Mouse (Mus musculus) thymus, adult 2 months (tissue): ENCODE results near the gene Ccser1. TPM values are rescaled to one million over a fixed set of nuclear protein-coding genes. Genes with fewer than 3 reads are reported as not detected.

Source experiments
- DNase-seq: peaks from one replicate; pipeline ENCODE4 v3.0.0; 2021
- H3K27ac ChIP-seq: fragments of 200-500 bp; 2 replicates; pipeline ENCODE4 v1.5.1; 2012; ENCODE audit warnings: low read length, control low read depth; ENCODE audit not compliant: control insufficient read depth, insufficient read depth
- H3K27me3 ChIP-seq: fragments of 200-500 bp; 2 replicates; pipeline ENCODE4 v1.6.1; 2012; ENCODE audit warnings: mild to moderate bottlenecking, low read length, moderate library complexity, mixed read lengths; ENCODE audit not compliant: control insufficient read depth, insufficient read depth
- H3K36me3 ChIP-seq: fragments of 200-500 bp; 2 replicates; pipeline ENCODE4 v1.6.1; 2012; ENCODE audit warnings: mild to moderate bottlenecking, low read length, moderate library complexity; ENCODE audit not compliant: control insufficient read depth, insufficient read depth
- H3K4me1 ChIP-seq: fragments of 200-500 bp; replicated peaks from 2 replicates; pipeline ENCODE4 v1.6.1; 2012; ENCODE audit warnings: low read length; ENCODE audit not compliant: control insufficient read depth, insufficient read depth
- H3K4me3 ChIP-seq: fragments of 200-500 bp; 2 replicates; pipeline ENCODE4 v1.5.1; 2012; ENCODE audit warnings: mild to moderate bottlenecking, low read length, control low read depth, moderate library complexity; ENCODE audit not compliant: control insufficient read depth, insufficient read depth
- CTCF ChIP-seq: fragments of 200-500 bp; IDR thresholded peaks from 2 replicates; pipeline ENCODE4 v1.5.1; 2012; ENCODE audit warnings: mild to moderate bottlenecking, control low read depth, low read length, moderate library complexity, borderline replicate concordance; ENCODE audit not compliant: control insufficient read depth, poor library complexity, insufficient read depth; ENCODE audit errors: extremely low read depth
- POLR2A ChIP-seq: fragments of 200-500 bp; IDR thresholded peaks from 2 replicates; pipeline ENCODE4 v1.6.1; 2012; ENCODE audit warnings: mild to moderate bottlenecking, low read length, control low read depth, moderate library complexity; ENCODE audit not compliant: control insufficient read depth, poor library complexity, insufficient read depth; ENCODE audit errors: extremely low read depth
- WGBS: fragments of 180-500 bp; shearing (Covaris S2); methylation state at CpG from one replicate; pipeline ENCODE4 v1.1.7; 2018; 5-methylcytosine and 5-hydroxymethylcytosine counted together
- polyA plus RNA-seq: library from polyadenylated mRNA; depleted of rRNA; stranded (reverse); fragments of >200 nt; gene quantifications from 2 replicates; pipeline ENCODE4 v1.2.3, GENCODE M21; 2012

Gene Ccser1
- polyA plus RNA-seq, 1 experiment: 1.6 TPM

DNA sequence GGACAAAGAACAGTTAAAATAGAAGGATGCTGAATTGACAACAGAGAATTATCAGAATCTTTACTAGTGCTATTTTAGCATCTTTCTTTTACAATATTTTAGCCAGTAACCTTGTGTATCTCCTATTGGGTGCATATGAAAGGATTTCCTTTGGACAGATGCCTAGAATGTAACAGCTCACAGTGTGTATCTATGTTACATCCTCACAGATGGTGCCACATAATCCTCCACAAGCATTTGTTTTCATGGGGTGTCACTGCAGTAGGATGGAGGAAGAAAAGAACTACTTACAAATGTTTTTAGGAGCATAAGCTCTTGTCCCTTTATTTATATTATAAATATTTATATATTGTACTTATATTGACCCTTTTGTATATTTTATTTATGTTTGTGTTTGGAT lies 360.6 kb downstream of the Ccser1 start:
- H3K27ac ChIP-seq: no peak overlapping the region
- no peaks in the 10 kb centered on the region for H3K27me3 ChIP-seq
- H3K36me3 ChIP-seq: no peaks in the 10 kb centered on the region
- H3K4me3 ChIP-seq: no peak overlapping the region
- no peak for DNase-seq
- TF ChIP-seq CTCF (no peak), POLR2A (no peak)
- no peaks in the 10 kb centered on the region for H3K4me1 ChIP-seq

DNA sequence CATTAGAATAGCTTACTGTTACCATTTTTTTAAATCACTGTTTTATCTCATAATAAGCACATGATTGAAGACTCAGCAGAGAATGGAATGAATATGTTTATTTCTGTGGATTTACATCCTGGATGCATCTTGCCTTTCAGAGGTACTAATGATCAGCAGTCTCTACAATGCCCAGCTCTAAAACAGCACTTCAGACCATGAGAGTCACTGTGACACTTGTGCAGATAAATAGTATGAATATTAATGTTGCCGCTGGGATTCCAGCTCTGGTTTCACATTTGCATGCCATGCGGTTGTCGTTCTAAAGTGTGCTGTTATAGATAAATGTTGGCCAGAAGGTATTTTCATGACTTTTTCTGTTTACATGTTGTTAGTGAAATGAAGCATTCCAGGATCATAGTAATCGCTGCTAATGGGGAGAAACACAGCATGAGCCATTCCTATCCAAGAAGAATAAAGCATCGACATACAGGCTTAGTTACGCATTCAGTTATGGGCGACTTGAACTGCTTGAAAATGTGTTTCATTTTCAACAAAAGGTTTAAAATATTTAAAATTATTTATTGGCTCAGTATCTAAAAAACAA lies 363.4 kb downstream of the Ccser1 start:
- H3K4me1 ChIP-seq: no peaks in the 10 kb centered on the region
- H3K27ac ChIP-seq: no peak overlapping the region
- no peak for TF ChIP-seq POLR2A
- no peak for TF ChIP-seq CTCF
- DNase-seq: no peak
- no peaks in the 10 kb centered on the region for H3K27me3 ChIP-seq
- WGBS: 93% methylated on average over 7 of the region's 7 CpGs
- no peak overlapping the region for H3K4me3 ChIP-seq
- no peaks in the 10 kb centered on the region for H3K36me3 ChIP-seq

DNA sequence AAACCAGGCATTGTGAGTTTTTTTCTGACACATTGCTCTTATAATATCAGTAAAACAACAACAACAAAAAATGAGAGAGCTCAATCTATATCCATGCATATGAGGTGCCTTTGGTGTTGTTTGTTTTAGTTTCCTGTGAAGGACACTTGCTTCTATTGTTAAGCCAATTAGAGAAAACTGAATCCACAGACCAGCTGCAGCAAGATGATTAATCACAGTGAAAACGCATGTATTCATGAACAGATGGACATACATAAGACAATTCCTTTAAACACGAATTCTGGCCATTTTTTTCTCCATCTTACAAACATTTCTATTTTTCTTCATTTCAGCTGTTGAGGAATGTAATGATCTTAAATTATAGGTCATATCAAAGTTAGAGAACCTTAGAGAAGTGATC lies 387.4 kb downstream of the Ccser1 start:
- no peak overlapping the region for H3K27ac ChIP-seq
- 89% methylated on average over 2 of the region's 2 CpGs for WGBS
- no peak overlapping the region for H3K4me3 ChIP-seq
- H3K36me3 ChIP-seq: no peaks in the 10 kb centered on the region
- H3K27me3 ChIP-seq: no peaks in the 10 kb centered on the region
- TF ChIP-seq POLR2A (no peak), CTCF (no peak)
- H3K4me1 ChIP-seq: no peaks in the 10 kb centered on the region
- no peak for DNase-seq

DNA sequence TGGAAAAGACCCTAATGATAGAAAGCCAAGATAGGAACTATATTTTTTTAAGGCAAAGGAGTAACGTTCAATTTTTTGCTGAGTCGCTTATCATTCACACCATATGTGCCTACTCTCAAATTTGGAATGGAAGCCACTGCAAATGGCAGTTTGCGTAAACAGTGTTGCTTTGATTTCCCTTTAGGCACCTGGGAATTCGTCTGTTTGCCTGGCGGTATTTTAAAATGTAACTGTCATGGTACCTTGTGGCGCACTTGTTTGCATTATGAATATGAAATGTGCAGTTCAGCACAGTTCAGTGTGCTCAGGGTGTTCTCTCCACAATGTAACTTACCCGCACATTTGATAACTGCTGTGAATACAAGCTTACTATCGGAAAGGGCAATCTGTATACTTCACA lies 387.8 kb downstream of the Ccser1 start:
- TF ChIP-seq CTCF (no peak), POLR2A (no peak)
- H3K36me3 ChIP-seq: no peaks in the 10 kb centered on the region

DNA sequence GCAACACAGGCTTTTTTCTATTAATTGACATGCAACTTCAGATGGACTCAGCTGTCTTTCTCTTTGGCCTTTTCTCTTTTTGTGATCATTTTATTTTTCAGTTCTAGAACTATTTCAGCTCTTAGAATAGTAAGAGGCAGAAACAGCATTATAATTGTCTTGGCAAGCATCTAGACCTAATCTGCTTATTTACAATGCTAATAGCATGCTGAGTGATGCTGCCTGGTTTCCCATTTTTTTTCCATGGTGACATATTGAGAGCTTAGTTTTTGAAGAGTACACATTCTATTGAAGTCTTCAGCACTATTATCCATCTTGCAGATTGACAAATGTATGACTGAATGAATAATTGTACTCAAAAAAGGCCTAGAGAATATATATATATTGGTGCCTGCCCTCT lies 401.6 kb downstream of the Ccser1 start:
- no peak overlapping the region for H3K4me3 ChIP-seq
- H3K36me3 ChIP-seq: no peaks in the 10 kb centered on the region
- TF ChIP-seq CTCF (no peak), POLR2A (no peak)
- H3K27me3 ChIP-seq: no peaks in the 10 kb centered on the region
- H3K27ac ChIP-seq: no peak overlapping the region
- no peak for DNase-seq
- H3K4me1 ChIP-seq: no peaks in the 10 kb centered on the region

More for the DNA sequence above, 387.8 kb downstream of the Ccser1 start:
- 94% methylated on average over 8 of the region's 8 CpGs for WGBS
- Histone ChIP-seq H3K4me1 (no peaks in the 10 kb centered on the region), H3K27ac (no peak overlapping the region), H3K27me3 (no peaks in the 10 kb centered on the region), H3K4me3 (no peak overlapping the region)
- DNase-seq: no peak

DNA sequence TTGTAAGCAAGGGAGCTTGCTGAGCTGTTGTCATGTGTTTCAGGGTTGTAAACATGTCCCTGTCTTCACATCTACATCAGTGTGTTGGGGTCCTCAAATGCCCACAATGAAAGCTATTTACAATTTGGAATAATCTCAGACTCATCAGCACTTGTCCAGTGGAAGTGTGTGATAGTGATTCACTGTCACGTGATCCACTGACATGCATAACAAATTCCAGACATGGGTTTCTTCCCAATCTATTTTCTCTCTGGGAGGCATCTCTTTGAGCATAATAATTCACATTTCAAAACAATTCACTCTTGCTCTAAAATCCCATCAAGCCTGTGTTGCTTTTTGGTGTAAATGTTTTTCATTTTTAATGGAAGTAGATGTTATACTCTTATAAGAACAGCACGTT lies 408.9 kb downstream of the Ccser1 start:
- TF ChIP-seq POLR2A: no peak
- no peak for TF ChIP-seq CTCF
- DNase-seq: no peak
- Histone ChIP-seq H3K27me3 (no peaks in the 10 kb centered on the region), H3K4me3 (no peak overlapping the region), H3K36me3 (no peaks in the 10 kb centered on the region), H3K4me1 (no peaks in the 10 kb centered on the region), H3K27ac (no peak overlapping the region)
- 94% methylated on average over 2 of the region's 2 CpGs for WGBS

DNA sequence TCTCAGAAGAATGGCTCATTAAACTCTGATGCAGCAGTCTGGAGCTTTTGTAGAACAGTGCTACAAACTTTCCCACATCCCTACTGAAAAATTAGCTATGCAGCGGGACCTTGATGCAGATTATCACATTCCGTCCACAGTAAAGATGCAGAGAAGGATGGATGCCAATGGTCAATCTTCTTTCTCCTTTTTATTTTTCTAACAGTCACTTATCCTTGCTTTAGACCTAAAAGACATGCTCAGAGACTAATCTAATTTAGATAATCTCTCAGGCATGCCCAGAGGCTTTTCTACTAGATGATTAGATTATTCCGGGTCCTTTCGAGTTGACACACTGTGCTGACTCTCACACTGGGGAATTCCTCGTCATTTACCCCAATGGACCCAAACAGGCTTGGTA lies 421.8 kb downstream of the Ccser1 start:
- H3K27ac ChIP-seq: no peak overlapping the region
- H3K4me1 ChIP-seq: no peaks in the 10 kb centered on the region
- TF ChIP-seq CTCF (no peak), POLR2A (no peak)
- H3K4me3 ChIP-seq: no peak overlapping the region
- H3K27me3 ChIP-seq: no peaks in the 10 kb centered on the region
- DNase-seq: no peak
- WGBS: 95% methylated on average over 5 of the region's 5 CpGs
- no peaks in the 10 kb centered on the region for H3K36me3 ChIP-seq
